Mouse (Mus musculus): ENCODE measurements around the gene Phf12.
A peak's percentile ranks its signal among the peaks of the same experiment; 100 is the strongest.

Gene Phf12

GRCm38 (mm10) chr11:77982441-77982905, at the start of gene Phf12:
Phf12 (plus strand) TSS chr11:77982754.
- peak; percentile 98 for DNase-seq (ENCODE audit: low spot score)

- DNase-seq (ENCODE audit: low spot score): no peak
These were observed 48.4 kb upstream of the Phf12 start for GRCm38 (mm10) chr11:77934111-77934521.

GRCm38 (mm10) chr11:77934568-77935311, 47.8 kb upstream of the Phf12 start:
- no peak for DNase-seq (ENCODE audit: low spot score)

GRCm38 (mm10) chr11:77936846-77937245, 45.7 kb upstream of the Phf12 start:
- no peak for DNase-seq (ENCODE audit: low spot score)

- DNase-seq (ENCODE audit: low spot score): no peak
These were observed 44.7 kb upstream of the Phf12 start for GRCm38 (mm10) chr11:77937649-77938410.

- no peak for DNase-seq (ENCODE audit: low spot score)
These were observed 40.3 kb upstream of the Phf12 start for GRCm38 (mm10) chr11:77942230-77942629.

- DNase-seq (ENCODE audit: low spot score): no peak
These were observed 34.7 kb upstream of the Phf12 start for GRCm38 (mm10) chr11:77947860-77948259.

GRCm38 (mm10) chr11:77950125-77950685, 32.3 kb upstream of the Phf12 start:
- no peak for DNase-seq (ENCODE audit: low spot score)

- no peak for DNase-seq (ENCODE audit: low spot score)
These were observed 31.7 kb upstream of the Phf12 start for GRCm38 (mm10) chr11:77950797-77951228.

GRCm38 (mm10) chr11:77953671-77954070, 28.9 kb upstream of the Phf12 start:
- DNase-seq (ENCODE audit: low spot score): no peak

GRCm38 (mm10) chr11:77956428-77956827, 26.1 kb upstream of the Phf12 start:
- no peak for DNase-seq (ENCODE audit: low spot score)

- no peak for DNase-seq (ENCODE audit: low spot score)
These were observed 24.3 kb upstream of the Phf12 start for GRCm38 (mm10) chr11:77958268-77958667.

- no peak for DNase-seq (ENCODE audit: low spot score)
These were observed 23.6 kb upstream of the Phf12 start for GRCm38 (mm10) chr11:77958932-77959331.

GRCm38 (mm10) chr11:77960199-77960598, 22.4 kb upstream of the Phf12 start:
- DNase-seq (ENCODE audit: low spot score): no peak

GRCm38 (mm10) chr11:77960898-77961297, 21.7 kb upstream of the Phf12 start:
- DNase-seq (ENCODE audit: low spot score): no peak

- no peak for DNase-seq (ENCODE audit: low spot score)
These were observed 19.6 kb upstream of the Phf12 start for GRCm38 (mm10) chr11:77962946-77963345.

GRCm38 (mm10) chr11:77964415-77965095, 18.0 kb upstream of the Phf12 start:
- no peak for DNase-seq (ENCODE audit: low spot score)

- DNase-seq (ENCODE audit: low spot score): no peak
These were observed 17.2 kb upstream of the Phf12 start for GRCm38 (mm10) chr11:77965101-77966036.

GRCm38 (mm10) chr11:77966037-77966391, 16.5 kb upstream of the Phf12 start:
- no peak for DNase-seq (ENCODE audit: low spot score)

- peak; percentile 62 for DNase-seq (ENCODE audit: low spot score)
These were observed 15.4 kb upstream of the Phf12 start for GRCm38 (mm10) chr11:77967114-77967513.

- DNase-seq (ENCODE audit: low spot score): no peak
These were observed 13.8 kb upstream of the Phf12 start for GRCm38 (mm10) chr11:77968786-77969185.
